ENCODE assay signal across 25 mouse cellular contexts in the genomic region with DNA sequence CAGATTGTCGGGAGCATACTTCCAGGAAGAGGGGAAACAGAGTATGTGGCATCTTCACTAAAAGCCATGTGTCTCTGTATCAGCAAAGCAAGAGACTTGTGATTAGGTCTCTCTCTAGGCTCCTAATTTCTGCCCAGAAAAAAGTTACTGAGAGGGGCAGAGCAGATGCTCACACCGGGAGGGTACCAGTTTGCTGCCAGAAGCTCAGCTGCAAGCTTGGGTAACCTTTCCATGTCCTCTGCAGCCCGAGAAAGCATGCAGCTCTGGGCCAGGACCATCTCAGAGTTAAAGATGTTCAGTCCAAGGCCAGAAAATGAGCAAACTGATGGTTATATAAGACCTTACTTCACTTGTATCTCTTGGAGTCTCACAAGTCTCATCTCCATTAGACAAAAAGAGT. TPM values are rescaled to one million over a fixed set of nuclear protein-coding genes. Genes with fewer than 3 reads are reported as not detected.
DNase-seq lines count a peak whose midpoint lies in the region; TF ChIP-seq lines count a peak whose summit lies in the region.
"Had no signal": no experiment of that assay in that cellular context is flagged by ENCODE, and none has a peak within 500 bp of the region (broad histone marks: within the 10 kb centered on the region; RNA-seq: fewer than 3 reads in every experiment).

No protein-coding gene starts in this region.

- peak; percentile 30 for DNase-seq in heart, adult 11 months
- DNase-seq in heart, postnatal 14 days: no peak
- peak; percentile 5 to 20 for DNase-seq in cerebellum, adult 18-20 months
- DNase-seq in cerebellum, adult 9-11 months: peak; percentile 18
- DNase-seq in gastrocnemius, adult 18-20 months (ENCODE audit: low spot score): no peak
- no peak for DNase-seq in thymus, postnatal 25 days
- DNase-seq in T-cell, adult 2 months (ENCODE audit: low spot score): no peak
- DNase-seq: adrenal gland, adult 2 months; adrenal gland, postnatal 36 days; gastrocnemius, postnatal 10 days; heart, postnatal 36 days; kidney, adult 11 months; kidney, adult 9 months had no signal

- no peak overlapping the region for H3K4me3 ChIP-seq in C2C12 (ENCODE audit: insufficient read depth, poor library complexity, severe bottlenecking)
- H3K4me3 ChIP-seq: embryonic facial prominence, embryonic 10.5 days; forebrain, embryonic 15.5 days; heart, embryonic 12.5 days; hindbrain, embryonic 15.5 days had no signal

- no peaks in the 10 kb centered on the region for H3K79me3 ChIP-seq in C2C12 (ENCODE audit: low read depth)

- H3ac ChIP-seq in C2C12 (ENCODE audit: control insufficient read depth, insufficient read length, low read depth): no peak overlapping the region

- no peaks in the 10 kb centered on the region for H3K79me2 ChIP-seq in C2C12 (ENCODE audit: control insufficient read depth, insufficient read depth)

- no peak for TF ChIP-seq CTCF in C2C12 (IDR thresholded peaks at IDR 0.05; ENCODE audit: control insufficient read depth, insufficient read depth, insufficient read length)

- no peaks in the 10 kb centered on the region for H3K36me3 ChIP-seq in C2C12 (ENCODE audit: control insufficient read depth, insufficient read depth)
- H3K36me3 ChIP-seq: embryonic facial prominence, embryonic 10.5 days; forebrain, embryonic 15.5 days; heart, embryonic 12.5 days; hindbrain, embryonic 15.5 days had no signal

- no peaks in the 10 kb centered on the region for H3K27me3 ChIP-seq in C2C12 (ENCODE audit: control insufficient read depth, insufficient read depth, insufficient read length)
- H3K27me3 ChIP-seq: CH12.LX; forebrain, embryonic 15.5 days; heart, embryonic 12.5 days; hindbrain, embryonic 15.5 days had no signal

- intact Hi-C loops in heart, postnatal 14 days (cut with DNase I): no loop called here

TF ChIP-seq in C2C12, 6 proteins besides CTCF, POLR2A, EP300 and RAD21:
- TF ChIP-seq MYOD1 (IDR thresholded peaks at IDR 0.05; ENCODE audit: control insufficient read depth, insufficient read length, low read depth) (no peak), MAX (IDR thresholded peaks at IDR 0.05) (peak; percentile 42)
TF ChIP-seq in C2C12: peak in this region for 1.

RNA-seq across cellular contexts. Expression of a gene that starts 10.1 kb away (rescaled TPM):
- not detected for total RNA-seq in heart, postnatal 14 days (2021)
- not detected for polyA plus RNA-seq in C2C12 (2012; fragmentation: generic; extraction: Trizol)
- total RNA-seq in gastrocnemius, adult 18-20 months (2021): not detected
- total RNA-seq: adrenal gland, adult 2 months; adrenal gland, postnatal 36 days; CH12.LX; gastrocnemius, postnatal 10 days; heart, adult 8-10 months; heart, postnatal 36 days had no signal
- polyA plus RNA-seq: adrenal gland, adult 2 months; forebrain, embryonic 15.5 days; gonadal fat pad, adult 2 months; heart, embryonic 12.5 days; heart, embryonic 16.5 days; hindbrain, embryonic 11.5 days; intestine, embryonic 14.5 days; Patski had no signal

RNA-seq across cellular contexts. Expression of a gene that starts 33.3 kb away (rescaled TPM):
- not detected for total RNA-seq in heart, postnatal 14 days (2021)
- polyA plus RNA-seq in C2C12 (2012; fragmentation: generic; extraction: Trizol): 0.07 TPM
- total RNA-seq in gastrocnemius, adult 18-20 months (2021): not detected
- total RNA-seq: adrenal gland, postnatal 36 days; gastrocnemius, postnatal 10 days; heart, adult 8-10 months; heart, postnatal 36 days had no signal
- polyA plus RNA-seq: adrenal gland, adult 2 months; heart, embryonic 12.5 days; intestine, embryonic 14.5 days had no signal

RNA-seq across cellular contexts. Expression of a gene that starts 33.6 kb away (rescaled TPM):
- 10 to 100 TPM; 25.4 to 27.3 TPM for total RNA-seq in heart, postnatal 14 days (2021)
- 24.4 TPM for polyA plus RNA-seq in C2C12 (2012; fragmentation: generic; extraction: Trizol)
- total RNA-seq in gastrocnemius, adult 18-20 months (2021): 10 to 100 TPM; 20.1 to 21.3 TPM

Comparison
In these comparisons a context has a peak if more than half of its experiments do, and no peak if none do; other contexts are left out.
1. DNase-seq: peak in heart, adult 11 months (single experiment), cerebellum, adult 18-20 months (2 of 2) and cerebellum, adult 9-11 months (single experiment); none in heart, postnatal 14 days (0 of 2), gastrocnemius, adult 18-20 months (single experiment), thymus, postnatal 25 days (single experiment) and T-cell, adult 2 months (single experiment).